Mouse (Mus musculus) granulocyte monocyte progenitor cell, adult 5-6 weeks (primary cell): ENCODE measurements around the gene Rnf212b. TPM values are rescaled to one million over a fixed set of nuclear protein-coding genes. Genes with fewer than 3 reads are reported as not detected.

Experiments used
- ATAC-seq: replicated peaks from 2 replicates; pipeline ENCODE4 v1.8.0; 2016; ENCODE audit warnings: mild to moderate bottlenecking, moderate TSS enrichment, inconsistent platforms; ENCODE audit not compliant: poor library complexity, severe bottlenecking
- total RNA-seq, 2 experiments: library from RNA; stranded (forward) in 1 of 2; stranded (reverse) in 1 of 2; fragments of 200-712, 200-1000 nt in 1 of 2; fragments of >200 nt in 1 of 2; fragmentation: Nextera tagmentation in 1 of 2; gene quantifications; 2 replicates each; pipeline ENCODE4 v1.2.3; 2014 to 2017

Rnf212b gene
- total RNA-seq, 2 experiments from 2014 or later = not detected

- no peak for ATAC-seq
Measured at GRCm38 (mm10) chr14:54793894-54794830, 19.8 kb upstream of the Rnf212b start.

GRCm38 (mm10) chr14:54795901-54796300 is 18.0 kb upstream of the Rnf212b start:
- no peak for ATAC-seq

GRCm38 (mm10) chr14:54796760-54797159 is 17.2 kb upstream of the Rnf212b start:
- ATAC-seq = no peak

GRCm38 (mm10) chr14:54799686-54800085 is 14.3 kb upstream of the Rnf212b start:
- ATAC-seq = no peak

GRCm38 (mm10) chr14:54802428-54802827 is 11.5 kb upstream of the Rnf212b start:
- 0 out of 2 replicates have a peak, but pooled peaks have one; percentile 22 for ATAC-seq

GRCm38 (mm10) chr14:54806124-54806523 is 7.8 kb upstream of the Rnf212b start:
- no peak for ATAC-seq

GRCm38 (mm10) chr14:54808718-54809667 is 4.9 kb upstream of the Rnf212b start:
- 0 out of 2 replicates have a peak, but pooled peaks have one; percentile 17 for ATAC-seq

- ATAC-seq = no peak
Measured at GRCm38 (mm10) chr14:54809668-54810033, 4.3 kb upstream of the Rnf212b start.

- ATAC-seq = no peak
Measured at GRCm38 (mm10) chr14:54815737-54816136, 1.8 kb downstream of the Rnf212b start.

GRCm38 (mm10) chr14:54817791-54818190 is 3.9 kb downstream of the Rnf212b start:
- peak; percentile 81 for ATAC-seq

GRCm38 (mm10) chr14:54822301-54822700 is 8.4 kb downstream of the Rnf212b start:
- no peak for ATAC-seq

- no peak for ATAC-seq
Measured at GRCm38 (mm10) chr14:54823716-54824115, 9.8 kb downstream of the Rnf212b start.

GRCm38 (mm10) chr14:54843461-54843860 is 29.5 kb downstream of the Rnf212b start:
- ATAC-seq = no peak; the same call in 1 of the 2 replicates

- ATAC-seq = no peak
Measured at GRCm38 (mm10) chr14:54855726-54856125, 41.8 kb downstream of the Rnf212b start.

GRCm38 (mm10) chr14:54856703-54857102 is 42.8 kb downstream of the Rnf212b start:
- no peak for ATAC-seq

- ATAC-seq = no peak
Measured at GRCm38 (mm10) chr14:54857891-54858290, 44.0 kb downstream of the Rnf212b start.

GRCm38 (mm10) chr14:54860511-54860910 is 46.6 kb downstream of the Rnf212b start:
- 0 out of 2 replicates have a peak, but pooled peaks have one; percentile 20 for ATAC-seq

- ATAC-seq = peak; percentile 91
Measured at GRCm38 (mm10) chr14:54863501-54864312, 49.8 kb downstream of the Rnf212b start.

- peak; percentile 38 for ATAC-seq
Measured at GRCm38 (mm10) chr14:54864313-54865036, 50.5 kb downstream of the Rnf212b start.
